Mouse (Mus musculus) embryonic facial prominence, embryonic 14.5 days (tissue): ENCODE results near the gene Lipo1. TPM values are rescaled to one million over a fixed set of nuclear protein-coding genes. Genes with fewer than 3 reads are reported as not detected.
"Not testable (repeated sequence)": the region's sequence is repeated elsewhere in the genome, so short reads cannot be mapped to it uniquely, and the experiment has no call there.

Experiments
- ATAC-seq: fragments of 200-750 bp; cut with Nextera tagmentation; 2 replicates; pipeline ENCODE4 v1.8.0; 2017; ENCODE audit warnings: low read depth, moderate number of reproducible peaks, moderate TSS enrichment
- DNase-seq: peaks from one replicate; pipeline ENCODE4 v3.0.0-alpha.2; 2015; ENCODE audit warnings: low spot score
- H3K27ac ChIP-seq: fragments of 300-500 bp; sonication (generic); replicated peaks from 2 replicates; pipeline ENCODE4 v1.5.1; 2014; ENCODE audit warnings: low read depth, mild to moderate bottlenecking, low read length, moderate library complexity
- H3K27me3 ChIP-seq: fragments of 300-500 bp; sonication (generic); replicated peaks from 2 replicates; pipeline ENCODE4 v1.6.1; 2014; ENCODE audit warnings: low read length; ENCODE audit not compliant: control insufficient read depth, insufficient read depth
- H3K36me3 ChIP-seq: fragments of 300-500 bp; sonication (generic); 2 replicates; pipeline ENCODE4 v1.6.1; 2014; ENCODE audit warnings: low read length, mixed read lengths; ENCODE audit not compliant: control insufficient read depth, insufficient read depth
- H3K4me1 ChIP-seq: fragments of 300-500 bp; sonication (generic); 2 replicates; pipeline ENCODE4 v1.6.1; 2014; ENCODE audit warnings: antibody characterized with exemption, low read length; ENCODE audit not compliant: control insufficient read depth, insufficient read depth
- H3K4me2 ChIP-seq: fragments of 300-500 bp; sonication (generic); 2 replicates; pipeline ENCODE4 v1.6.1; 2014; ENCODE audit warnings: low read depth, mild to moderate bottlenecking, low read length, moderate library complexity, mixed read lengths
- H3K4me3 ChIP-seq: fragments of 300-500 bp; sonication (generic); 2 replicates; pipeline ENCODE4 v1.5.1; 2014; ENCODE audit warnings: low read depth, mild to moderate bottlenecking, low read length
- H3K9ac ChIP-seq: fragments of 300-500 bp; sonication (generic); 2 replicates; pipeline ENCODE4 v1.6.1; 2014; ENCODE audit warnings: low read depth, mild to moderate bottlenecking, low read length, moderate library complexity, mixed read lengths
- H3K9me3 ChIP-seq: fragments of 300-500 bp; sonication (generic); 2 replicates; pipeline ENCODE4 v1.6.1; 2016; ENCODE audit warnings: low read length; ENCODE audit not compliant: control insufficient read depth
- WGBS: fragments of 180-500 bp; shearing (Covaris S2); extraction: QIAGEN DNeasy Blood & Tissue Kit; methylation state at CpG from one replicate; pipeline ENCODE4 v1.1.7; 2014; 5-methylcytosine and 5-hydroxymethylcytosine counted together
- polyA plus RNA-seq: library from polyadenylated mRNA; unstranded; fragments of >200 nt; fragmentation: Nextera tagmentation; extraction: Ambion mirVana; gene quantifications from 2 replicates; pipeline ENCODE4 v1.2.1, GENCODE M21; 2014

Gene Lipo1
- not detected in 2 replicates for polyA plus RNA-seq

DNA sequence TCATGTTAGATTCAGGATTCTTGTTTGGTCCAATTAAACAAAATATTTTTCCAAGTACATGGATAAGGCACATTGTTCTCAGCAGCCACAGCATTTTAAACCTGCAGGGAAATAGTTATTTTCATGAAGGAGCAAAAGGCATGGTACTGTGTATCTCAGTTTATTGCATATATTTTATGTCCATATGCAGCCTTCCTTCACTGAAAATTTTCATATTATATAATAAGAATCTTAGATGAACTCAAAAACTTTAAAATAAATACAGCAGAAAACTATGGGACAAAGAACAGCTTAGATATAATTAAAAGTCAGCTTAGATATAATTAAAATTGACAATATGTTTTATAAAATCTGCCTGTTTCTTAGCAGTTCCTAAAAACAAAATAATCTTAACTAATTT lies at the start of gene Lipo1:
Lipo1 (minus strand) TSS at position 101 of the 400 bp plus-strand sequence.
- not testable (repeated sequence) for DNase-seq, ATAC-seq, H3K36me3 ChIP-seq

DNA sequence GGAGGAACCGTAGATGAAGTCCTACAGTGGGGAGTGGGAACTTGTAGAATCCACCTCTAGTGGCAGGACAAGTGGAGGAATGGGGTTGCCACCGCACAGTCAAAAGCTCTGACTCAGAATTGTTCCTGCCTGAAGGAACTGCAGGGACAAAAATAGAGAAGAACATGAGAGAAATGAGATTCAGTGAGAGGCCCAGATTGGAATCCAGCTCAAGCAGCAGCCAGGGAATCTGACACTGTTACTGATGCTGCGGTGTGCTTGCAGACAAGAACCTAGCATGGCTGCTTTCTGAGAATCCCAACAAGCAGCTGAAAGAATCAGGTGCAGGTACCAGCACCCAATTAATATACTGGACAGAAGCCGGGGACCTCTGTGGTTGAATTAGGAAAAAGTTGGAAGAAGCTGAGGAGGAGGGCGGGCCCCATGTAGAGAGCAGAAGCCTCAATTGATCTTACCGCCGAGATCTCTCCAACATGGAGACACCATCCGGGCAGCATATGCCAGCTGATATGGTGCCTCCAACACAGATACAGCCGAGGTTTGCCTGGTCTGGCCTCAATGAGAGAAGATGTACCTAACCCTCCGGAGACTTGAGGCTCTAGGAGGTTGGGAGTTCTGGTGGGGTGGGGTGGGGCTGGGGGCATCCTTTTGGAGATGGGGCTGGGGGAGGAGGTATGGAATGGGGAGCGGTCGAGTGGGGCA lies 532 bp downstream of the Lipo1 start:
- no peak overlapping the region for H3K27ac ChIP-seq
- H3K4me2 ChIP-seq: no peak overlapping the region
- 83% methylated on average over 12 of the region's 12 CpGs for WGBS
- H3K9me3 ChIP-seq: no peaks in the 10 kb centered on the region
- H3K27me3 ChIP-seq: no peaks in the 10 kb centered on the region
- H3K4me3 ChIP-seq: no peak overlapping the region
- no peaks in the 10 kb centered on the region for H3K36me3 ChIP-seq
- H3K9ac ChIP-seq: no peak overlapping the region
- ATAC-seq (no peak), DNase-seq (no peak)
- no peaks in the 10 kb centered on the region for H3K4me1 ChIP-seq

More for the DNA sequence above, at the start of gene Lipo1:
- H3K27ac ChIP-seq, H3K9me3 ChIP-seq, H3K4me1 ChIP-seq, H3K4me2 ChIP-seq, H3K4me3 ChIP-seq, H3K27me3 ChIP-seq, H3K9ac ChIP-seq: not testable (repeated sequence)

DNA sequence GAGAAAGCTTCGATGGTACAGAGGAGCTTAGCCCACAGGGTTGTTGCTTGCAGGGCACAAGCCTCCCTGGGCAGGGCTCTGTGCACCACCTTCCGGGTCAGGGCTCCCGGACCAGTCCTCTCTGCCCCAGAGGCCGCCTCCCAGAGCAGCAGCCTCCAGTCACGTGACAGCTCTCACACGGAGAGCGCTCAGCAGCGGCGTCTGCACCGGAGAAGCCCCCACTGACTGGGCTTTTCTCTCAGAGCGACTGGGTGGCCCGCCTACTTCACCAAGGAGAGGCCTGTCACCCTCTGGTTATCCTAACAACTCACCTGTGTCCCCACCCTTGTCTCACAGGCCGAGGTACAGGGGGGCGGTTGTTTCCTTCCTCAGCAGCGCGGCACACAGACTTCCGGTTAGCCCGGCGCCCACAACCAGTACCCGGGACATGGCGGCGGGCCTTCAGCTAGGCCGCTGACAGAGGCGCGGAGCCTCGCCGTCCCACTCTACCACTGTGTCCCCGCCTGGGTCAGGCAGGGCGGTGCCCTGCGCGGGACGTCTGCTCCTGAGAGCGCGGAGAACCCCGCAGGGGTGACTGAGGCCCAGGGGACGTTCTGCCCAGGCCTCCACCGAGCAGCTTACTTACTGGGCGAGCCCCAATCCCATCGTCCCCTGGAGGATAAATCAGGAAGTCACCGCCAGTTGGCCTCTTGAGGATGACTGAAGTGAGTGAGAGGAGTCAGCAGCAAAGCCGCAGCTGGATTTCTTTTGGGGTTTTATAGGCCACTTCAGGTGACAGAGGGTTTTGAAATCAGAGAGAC lies 25.8 kb downstream of the Lipo1 start, which contains the start of gene Lipo3:
Lipo3 (minus strand) TSS at position 665 of the 800 bp plus-strand sequence.
- H3K4me3 ChIP-seq: peak within 1 kb of the TSS; percentile 17; the same call in 1 of the 2 replicates

DNA sequence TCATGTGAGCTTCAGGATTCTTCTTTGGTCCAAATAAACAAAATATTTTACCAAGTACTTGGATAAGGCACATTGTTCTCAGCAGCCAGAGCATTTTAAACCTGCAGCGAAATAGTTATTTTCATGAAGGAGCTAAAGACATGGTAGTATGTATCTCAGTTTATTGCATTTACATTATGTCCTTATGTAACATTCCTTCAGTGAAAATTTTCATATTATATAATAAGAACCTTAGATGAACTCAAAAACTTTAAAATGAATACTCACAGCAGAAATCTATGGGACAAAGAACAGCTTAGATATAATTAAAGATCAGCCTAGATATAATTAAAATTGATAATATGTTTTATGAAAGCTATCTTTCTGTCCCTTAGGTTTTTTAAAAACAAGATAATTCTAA lies 36.0 kb downstream of the Lipo1 start, which contains the start of gene Lipo2:
Lipo2 (minus strand) TSS at position 101 of the 400 bp plus-strand sequence.
- not testable (repeated sequence) for H3K9me3 ChIP-seq, ATAC-seq, H3K9ac ChIP-seq, H3K27ac ChIP-seq, H3K4me1 ChIP-seq, H3K36me3 ChIP-seq, H3K4me3 ChIP-seq, DNase-seq, H3K27me3 ChIP-seq, H3K4me2 ChIP-seq
- WGBS: 98% methylated on average over 1 of the region's 1 CpGs

More for the DNA sequence above, 25.8 kb downstream of the Lipo1 start, which contains the start of gene Lipo3:
- H3K27ac ChIP-seq, H3K27me3 ChIP-seq, H3K9me3 ChIP-seq, H3K9ac ChIP-seq, H3K4me1 ChIP-seq, H3K36me3 ChIP-seq: not testable (repeated sequence)
- DNase-seq: peak; percentile 2
- 34% methylated on average over 12 of the region's 41 CpGs for WGBS
- H3K4me2 ChIP-seq: peak within 1 kb of the TSS; percentile 41; the same call in 1 of the 2 replicates
- ATAC-seq: peak; percentile 81

Other genes with a start within 250 kb of the Lipo1 start
- gene Gm8978, start 162.2 kb downstream of the Lipo1 start, polyA plus RNA-seq: not detected in 2 replicates
- gene Lipo2, start 36.1 kb downstream of the Lipo1 start, polyA plus RNA-seq: 0.35 and 0.64 TPM in 2 replicates
- 12.9 and 13.2 TPM in 2 replicates for gene Lipo3, start 25.5 kb downstream of the Lipo1 start, polyA plus RNA-seq
- gene Lipf, start 173.7 kb upstream of the Lipo1 start, polyA plus RNA-seq: not detected in 2 replicates
- gene Lipk, start 220.8 kb upstream of the Lipo1 start, polyA plus RNA-seq: 0.45 and 0.51 TPM in 2 replicates